Mouse (Mus musculus): ENCODE measurements around the gene Wnt6. TPM values are rescaled to one million over a fixed set of nuclear protein-coding genes. Genes with fewer than 3 reads are reported as not detected.
"Not testable (repeated sequence)": the region's sequence is repeated elsewhere in the genome, so short reads cannot be mapped to it uniquely, and the experiment has no call there.

The Wnt6 gene
- polyA plus RNA-seq, 1 experiment from 2014 or later: 4.5 TPM

- whole genome bisulfite sequencing: 82% methylated on average over 6 of the region's 6 CpGs
- Histone ChIP-seq H3K27me3 (peaks cover 22% of the 10 kb centered on the region), H3K4me1 (peaks cover 12% of the 10 kb centered on the region; the same call in 1 of the 2 replicates)
- H3K36me3 ChIP-seq (replicated peaks); H3K9ac ChIP-seq; H3K4me3 ChIP-seq (replicated peaks); H3K4me2 ChIP-seq; ATAC-seq (ENCODE audit: low FRiP score); H3K9me3 ChIP-seq; H3K27ac ChIP-seq: not testable (repeated sequence)
Observed at GRCm38 (mm10) chr1:74815965-74816364, 44.3 kb downstream of the Wnt6 start.

DNA sequence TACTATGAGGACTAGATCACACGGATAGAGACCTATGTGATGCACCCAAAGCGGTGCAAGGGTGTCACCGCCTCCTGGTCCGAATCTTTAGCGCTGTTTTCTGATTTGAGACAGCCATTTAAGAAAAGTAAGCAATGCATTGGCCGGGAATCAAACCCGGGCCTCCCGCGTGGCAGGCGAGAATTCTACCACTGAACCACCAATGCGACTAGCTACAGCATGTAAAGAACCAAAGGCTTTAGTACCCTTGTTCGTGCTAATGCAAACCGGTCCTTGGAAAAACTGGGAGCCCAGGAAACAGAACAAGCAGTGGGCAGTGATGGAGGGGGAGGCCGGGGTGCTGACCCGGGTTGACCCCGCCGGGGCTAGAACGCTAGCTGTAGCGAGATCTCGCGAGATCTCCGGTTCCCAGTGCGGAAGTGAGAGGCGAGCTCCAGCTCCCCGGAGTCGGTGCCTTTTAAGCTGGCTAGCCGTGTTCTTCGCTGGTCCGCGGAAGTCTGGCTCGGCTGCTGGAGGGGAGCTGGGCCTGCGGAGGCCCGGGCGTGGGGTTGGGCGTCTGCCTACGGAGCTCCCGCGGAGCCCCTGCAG, 45.0 kb downstream of the Wnt6 start:
- WGBS: 6% methylated on average over 38 of the region's 38 CpGs
- H3K9me3 ChIP-seq: no peaks in the 10 kb centered on the region
- ATAC-seq (ENCODE audit: low FRiP score): peak; percentile 82
- H3K4me2 ChIP-seq: peak overlapping the region; percentile 63
- H3K27me3 ChIP-seq: peaks cover 15% of the 10 kb centered on the region; the same call in 1 of the 2 replicates
- H3K4me1 ChIP-seq: peaks cover 12% of the 10 kb centered on the region; the same call in 1 of the 2 replicates
- H3K27ac ChIP-seq: peak overlapping the region; percentile 86
- peak overlapping the region; percentile 62 for H3K4me3 ChIP-seq (replicated peaks)
- H3K36me3 ChIP-seq (replicated peaks): no peaks in the 10 kb centered on the region
- H3K9ac ChIP-seq: peak overlapping the region; percentile 77

DNA sequence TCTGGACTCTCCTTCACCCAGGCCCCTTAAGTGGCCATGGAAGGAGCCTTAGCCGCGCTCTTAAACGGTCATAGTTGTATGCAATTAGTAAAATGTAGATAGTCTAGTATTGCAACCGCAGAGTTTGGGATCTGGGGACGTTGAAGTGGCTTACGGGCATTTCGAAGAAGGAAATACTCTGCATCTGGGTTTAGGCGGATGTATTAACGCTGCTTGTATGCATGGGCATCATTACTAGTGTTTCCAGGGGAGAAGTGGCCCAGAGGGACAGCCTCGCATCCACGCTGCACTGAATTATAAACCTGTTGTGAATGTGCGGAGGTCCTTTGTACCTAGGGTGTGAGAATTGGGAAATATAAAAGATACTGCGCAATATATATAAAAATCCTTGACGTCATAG, 45.5 kb downstream of the Wnt6 start:
- peak; percentile 65 for ATAC-seq (ENCODE audit: low FRiP score)
- H3K9me3 ChIP-seq: no peaks in the 10 kb centered on the region
- peak overlapping the region; percentile 77 for H3K9ac ChIP-seq
- peak overlapping the region; percentile 63 for H3K4me2 ChIP-seq
- no peaks in the 10 kb centered on the region for H3K36me3 ChIP-seq (replicated peaks)
- H3K27me3 ChIP-seq: peaks cover 12% of the 10 kb centered on the region; the same call in 1 of the 2 replicates
- peak overlapping the region; percentile 86 for H3K27ac ChIP-seq
- 16% methylated on average over 14 of the region's 14 CpGs for WGBS
- H3K4me1 ChIP-seq: peaks cover 12% of the 10 kb centered on the region; the same call in 1 of the 2 replicates
- peak overlapping the region; percentile 62 for H3K4me3 ChIP-seq (replicated peaks)

DNA sequence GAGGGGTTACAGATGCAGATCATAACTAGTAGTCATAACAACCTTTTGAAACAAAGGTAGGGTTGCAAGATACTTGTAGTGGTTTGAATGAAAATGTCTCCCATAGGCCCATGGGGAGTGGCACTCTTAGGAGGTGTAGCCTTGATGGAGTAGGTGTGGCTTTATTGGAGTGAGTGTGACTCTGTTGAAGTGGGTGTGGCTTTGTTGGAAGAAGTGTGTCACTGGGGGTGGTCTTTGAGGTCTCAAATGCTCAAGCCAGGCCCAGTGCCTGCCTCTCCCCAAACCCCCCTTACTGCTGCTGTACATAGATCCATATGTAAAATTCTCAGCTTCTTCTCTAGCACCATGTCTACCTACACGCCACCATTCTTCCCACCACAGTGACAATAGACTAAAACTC, 46.8 kb downstream of the Wnt6 start:
- peaks cover 12% of the 10 kb centered on the region; the same call in 1 of the 2 replicates for H3K4me1 ChIP-seq
- no peak for ATAC-seq (ENCODE audit: low FRiP score)
- 91% methylated on average over 1 of the region's 1 CpGs for WGBS
- no peak overlapping the region for H3K27ac ChIP-seq
- peaks cover 3% of the 10 kb centered on the region; the same call in 1 of the 2 replicates for H3K27me3 ChIP-seq
- no peak overlapping the region for H3K4me2 ChIP-seq
- no peak overlapping the region for H3K4me3 ChIP-seq (replicated peaks)
- no peak overlapping the region for H3K9ac ChIP-seq
- no peaks in the 10 kb centered on the region for H3K9me3 ChIP-seq
- H3K36me3 ChIP-seq (replicated peaks): no peaks in the 10 kb centered on the region

DNA sequence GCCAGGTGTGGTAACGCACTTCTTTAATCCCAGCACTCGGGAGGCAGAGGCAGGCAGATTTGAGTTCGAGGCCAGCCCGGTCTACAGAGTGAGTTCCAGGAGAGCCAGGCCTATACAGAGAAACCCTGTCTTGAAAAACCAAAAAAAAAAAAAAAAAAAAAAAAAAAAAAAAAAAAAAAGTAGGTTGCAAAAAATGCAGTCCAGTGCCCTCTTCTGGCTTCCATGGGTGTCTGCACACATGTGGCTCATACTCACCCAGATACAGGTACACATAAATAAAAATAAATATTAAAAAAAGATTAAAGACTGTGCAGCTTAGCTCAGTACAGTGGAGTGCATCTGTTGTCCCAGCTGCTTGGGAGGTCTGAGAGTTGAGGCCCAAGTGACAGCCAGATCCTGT, 51.9 kb downstream of the Wnt6 start:
- H3K4me1 ChIP-seq: peaks cover 20% of the 10 kb centered on the region
- 98% methylated on average over 4 of the region's 4 CpGs for WGBS
- not testable (repeated sequence) for H3K36me3 ChIP-seq (replicated peaks); H3K9ac ChIP-seq; H3K4me2 ChIP-seq; H3K4me3 ChIP-seq (replicated peaks); H3K27me3 ChIP-seq; ATAC-seq (ENCODE audit: low FRiP score); H3K9me3 ChIP-seq; H3K27ac ChIP-seq

DNA sequence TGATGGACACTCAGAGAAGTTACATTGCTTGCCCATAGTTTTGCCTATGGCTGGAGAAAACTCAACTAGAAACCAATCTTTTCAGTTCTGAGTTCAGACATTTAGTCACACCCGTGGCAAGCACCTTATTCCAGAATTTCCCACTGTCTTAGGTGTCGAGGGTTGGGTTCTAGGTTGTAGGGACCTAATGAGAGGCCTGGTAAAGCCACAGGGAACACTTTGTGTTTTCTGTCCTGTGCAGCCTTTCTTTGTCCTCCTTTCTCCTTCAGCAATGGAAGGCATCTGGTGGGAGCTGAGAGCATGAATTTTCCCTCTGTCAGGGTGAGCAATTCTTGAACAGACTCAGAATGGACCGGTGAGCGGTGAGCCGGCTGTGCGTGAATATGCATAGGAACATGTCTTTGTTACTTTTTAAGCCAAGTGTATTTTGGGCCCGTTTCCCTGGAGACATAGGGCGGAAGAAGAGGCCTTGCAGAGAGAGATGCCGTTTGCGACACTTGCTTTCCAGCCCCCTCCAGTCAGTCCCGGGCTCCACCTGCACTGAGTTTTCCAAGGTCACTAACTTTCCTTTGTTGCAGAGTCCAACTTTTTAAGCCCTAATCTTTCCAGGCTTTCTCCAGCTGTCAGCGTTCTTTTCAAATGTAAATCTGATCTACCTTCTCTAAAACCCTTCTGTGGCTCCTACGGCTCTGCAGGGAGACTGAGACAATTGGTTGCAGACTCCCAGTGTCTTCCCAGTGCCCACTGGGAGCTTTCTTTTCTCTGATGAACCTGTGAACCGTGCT, 53.0 kb downstream of the Wnt6 start:
- Histone ChIP-seq H3K4me3 (replicated peaks) (no peak overlapping the region), H3K9me3 (no peaks in the 10 kb centered on the region), H3K36me3 (replicated peaks) (no peaks in the 10 kb centered on the region), H3K4me2 (peak overlapping the region; percentile 25), H3K4me1 (peaks cover 20% of the 10 kb centered on the region), H3K27me3 (no peaks in the 10 kb centered on the region), H3K27ac (peak overlapping the region; percentile 46), H3K9ac (no peak overlapping the region)
- no peak for ATAC-seq (ENCODE audit: low FRiP score)
- 6% methylated on average over 14 of the region's 14 CpGs for WGBS

GRCm38 (mm10) chr1:74830061-74830460, 58.4 kb downstream of the Wnt6 start:
- no peaks in the 10 kb centered on the region for H3K27me3 ChIP-seq
- H3K27ac ChIP-seq: no peak overlapping the region
- H3K4me3 ChIP-seq (replicated peaks): no peak overlapping the region
- ATAC-seq (ENCODE audit: low FRiP score): no peak
- 84% methylated on average over 9 of the region's 9 CpGs for WGBS
- H3K4me1 ChIP-seq: peaks cover 12% of the 10 kb centered on the region
- H3K4me2 ChIP-seq: no peak overlapping the region
- no peak overlapping the region for H3K9ac ChIP-seq
- H3K36me3 ChIP-seq (replicated peaks): no peaks in the 10 kb centered on the region
- H3K9me3 ChIP-seq: no peaks in the 10 kb centered on the region

GRCm38 (mm10) chr1:74833255-74833654, 61.6 kb downstream of the Wnt6 start:
- Histone ChIP-seq H3K27ac (no peak overlapping the region), H3K9me3 (no peaks in the 10 kb centered on the region), H3K4me2 (no peak overlapping the region), H3K4me1 (no peaks in the 10 kb centered on the region; the same call in 1 of the 2 replicates), H3K4me3 (replicated peaks) (no peak overlapping the region), H3K27me3 (no peaks in the 10 kb centered on the region), H3K36me3 (replicated peaks) (no peaks in the 10 kb centered on the region), H3K9ac (no peak overlapping the region)
- 82% methylated on average over 3 of the region's 3 CpGs for WGBS
- ATAC-seq (ENCODE audit: low FRiP score): no peak

Other genes with a start within 250 kb of the Wnt6 start
- gene Plcd4, start 229.0 kb upstream of the Wnt6 start, polyA plus RNA-seq (2016; fragmentation: Nextera tagmentation; extraction: Ambion mirVana): 0.98 and 1.1 TPM in 2 replicates
- gene Usp37, start 227.6 kb upstream of the Wnt6 start, polyA plus RNA-seq (2016; fragmentation: Nextera tagmentation; extraction: Ambion mirVana): 44.2 and 48.1 TPM in 2 replicates
- gene Zfp142, start 183.6 kb upstream of the Wnt6 start, polyA plus RNA-seq (2016; fragmentation: Nextera tagmentation; extraction: Ambion mirVana): 10.6 and 10.8 TPM in 2 replicates
- 18.3 and 18.5 TPM in 2 replicates for gene Bcs1l, start 183.6 kb upstream of the Wnt6 start, polyA plus RNA-seq (2016; fragmentation: Nextera tagmentation; extraction: Ambion mirVana)
- gene Rnf25, start 170.5 kb upstream of the Wnt6 start, polyA plus RNA-seq (2016; fragmentation: Nextera tagmentation; extraction: Ambion mirVana): 30.7 and 33.0 TPM in 2 replicates
- 26.7 and 27.7 TPM in 2 replicates for gene Stk36, start 170.4 kb upstream of the Wnt6 start, polyA plus RNA-seq (2016; fragmentation: Nextera tagmentation; extraction: Ambion mirVana)
- gene Ttll4, start 110.1 kb upstream of the Wnt6 start, polyA plus RNA-seq (2016; fragmentation: Nextera tagmentation; extraction: Ambion mirVana): 48.6 and 53.0 TPM in 2 replicates
- 3.0 and 3.3 TPM in 2 replicates for gene Cyp27a1, start 58.3 kb upstream of the Wnt6 start, polyA plus RNA-seq (2016; fragmentation: Nextera tagmentation; extraction: Ambion mirVana)
- not detected in 2 replicates for gene Prkag3, start 22.7 kb upstream of the Wnt6 start, polyA plus RNA-seq (2016; fragmentation: Nextera tagmentation; extraction: Ambion mirVana)
- gene Wnt10a, start 19.6 kb downstream of the Wnt6 start, polyA plus RNA-seq (2016; fragmentation: Nextera tagmentation; extraction: Ambion mirVana): 1.00 and 2.0 TPM in 2 replicates
- 2.0 TPM in 2 replicates for gene Cdk5r2, start 83.0 kb downstream of the Wnt6 start, polyA plus RNA-seq (2016; fragmentation: Nextera tagmentation; extraction: Ambion mirVana)
- gene Fev, start 113.5 kb downstream of the Wnt6 start, polyA plus RNA-seq (2016; fragmentation: Nextera tagmentation; extraction: Ambion mirVana): not detected in 2 replicates
- gene Cryba2, start 121.3 kb downstream of the Wnt6 start, polyA plus RNA-seq (2016; fragmentation: Nextera tagmentation; extraction: Ambion mirVana): not detected in 2 replicates
- gene Cfap65, start 163.7 kb downstream of the Wnt6 start, polyA plus RNA-seq (2016; fragmentation: Nextera tagmentation; extraction: Ambion mirVana): 0.24 and 0.55 TPM in 2 replicates
- gene Ihh, start 179.8 kb downstream of the Wnt6 start, polyA plus RNA-seq (2016; fragmentation: Nextera tagmentation; extraction: Ambion mirVana): 0.19 TPM in 1 of 2 replicates, not detected in the other